Mouse (Mus musculus): ENCODE data around the gene Gm7347. TPM values are rescaled to one million over a fixed set of nuclear protein-coding genes. Genes with fewer than 3 reads are reported as not detected.
"Not testable (repeated sequence)": the region's sequence is repeated elsewhere in the genome, so short reads cannot be mapped to it uniquely, and the experiment has no call there.

Gm7347 gene
- 0.08 and 0.09 TPM in 2 replicates for polyA plus RNA-seq (2015; fragmentation: Nextera tagmentation; extraction: Ambion mirVana)

DNA sequence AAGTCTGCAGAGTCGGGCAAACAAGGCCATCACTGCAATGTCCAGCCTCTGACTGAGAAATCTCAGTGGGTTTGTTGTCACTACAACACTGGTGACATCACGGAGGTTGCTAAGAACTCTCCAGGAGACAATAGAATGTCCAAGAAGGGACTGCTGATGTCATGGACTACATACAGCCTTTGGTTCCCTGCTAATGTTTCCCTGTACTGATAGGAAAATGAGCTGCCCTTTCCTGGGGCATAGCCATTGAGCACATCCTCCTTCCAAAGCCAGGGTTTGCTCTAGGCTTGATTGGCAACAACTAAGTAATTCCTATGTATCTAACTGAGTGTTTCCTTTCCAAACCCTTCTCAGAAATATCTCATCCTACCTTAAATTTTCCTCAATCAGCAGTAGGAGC, at the start of gene Gm7347:
Gene Gm7347, minus strand, starts transcription at position 101 of the 400 bp plus-strand sequence.
- H3K27ac ChIP-seq (replicated peaks); ATAC-seq (ENCODE audit: insufficient number of reproducible peaks, low FRiP score, low TSS enrichment, low read depth); H3K4me1 ChIP-seq: not testable (repeated sequence)

DNA sequence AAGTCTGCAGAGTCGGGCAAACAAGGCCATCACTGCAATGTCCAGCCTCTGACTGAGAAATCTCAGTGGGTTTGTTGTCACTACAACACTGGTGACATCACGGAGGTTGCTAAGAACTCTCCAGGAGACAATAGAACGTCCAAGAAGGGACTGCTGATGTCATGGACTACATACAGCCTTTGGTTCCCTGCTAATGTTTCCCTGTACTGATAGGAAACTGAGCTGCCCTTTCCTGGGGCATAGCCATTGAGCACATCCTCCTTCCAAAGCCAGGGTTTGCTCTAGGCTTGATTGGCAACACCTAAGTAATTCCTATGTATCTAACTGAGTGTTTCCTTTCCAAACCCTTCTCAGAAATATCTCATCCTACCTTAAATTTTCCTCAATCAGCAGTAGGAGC, 46.9 kb upstream of the Gm7347 start, which contains the start of gene 5031410I06Rik:
Gene 5031410I06Rik, minus strand, starts transcription at position 101 of the 400 bp plus-strand sequence.
- not testable (repeated sequence) for H3K27ac ChIP-seq (replicated peaks); H3K4me3 ChIP-seq (replicated peaks); H3K36me3 ChIP-seq; H3K9ac ChIP-seq; H3K4me2 ChIP-seq (replicated peaks); H3K9me3 ChIP-seq (replicated peaks); ATAC-seq (ENCODE audit: insufficient number of reproducible peaks, low FRiP score, low TSS enrichment, low read depth); H3K4me1 ChIP-seq; H3K27me3 ChIP-seq
- WGBS: no CpG with 5 or more reads among the region's 3 CpGs

More for the DNA sequence above, at the start of gene Gm7347:
- not testable (repeated sequence) for H3K4me3 ChIP-seq (replicated peaks); H3K36me3 ChIP-seq; H3K4me2 ChIP-seq (replicated peaks); H3K27me3 ChIP-seq; H3K9ac ChIP-seq; H3K9me3 ChIP-seq (replicated peaks)
- no CpG with 5 or more reads among the region's 2 CpGs for WGBS

DNA sequence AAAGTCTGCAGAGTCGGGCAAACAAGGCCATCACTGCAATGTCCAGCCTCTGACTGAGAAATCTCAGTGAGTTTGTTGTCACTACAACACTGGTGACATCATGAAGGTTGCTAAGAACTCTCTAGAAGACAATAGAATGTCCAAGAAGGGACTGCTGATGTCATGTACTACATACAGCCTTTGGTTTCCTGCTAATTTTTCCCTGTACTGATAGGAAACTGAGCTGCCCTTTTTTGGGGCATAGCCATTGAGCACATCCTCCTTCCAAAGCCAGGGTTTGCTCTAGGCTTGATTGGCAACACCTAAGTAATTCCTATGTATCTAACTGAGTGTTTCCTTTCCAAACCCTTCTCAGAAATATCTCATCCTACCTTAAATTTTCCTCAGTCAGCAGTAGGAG, 30.8 kb upstream of the Gm7347 start, which contains the start of gene Gm10471:
Gene Gm10471, minus strand, starts transcription at position 101 of the 400 bp plus-strand sequence.
- not testable (repeated sequence) for H3K4me1 ChIP-seq; H3K4me3 ChIP-seq (replicated peaks); H3K4me2 ChIP-seq (replicated peaks); H3K27me3 ChIP-seq; ATAC-seq (ENCODE audit: insufficient number of reproducible peaks, low FRiP score, low TSS enrichment, low read depth); H3K9ac ChIP-seq; H3K36me3 ChIP-seq; H3K9me3 ChIP-seq (replicated peaks); H3K27ac ChIP-seq (replicated peaks)
- WGBS: 50% methylated on average over 1 of the region's 1 CpGs

DNA sequence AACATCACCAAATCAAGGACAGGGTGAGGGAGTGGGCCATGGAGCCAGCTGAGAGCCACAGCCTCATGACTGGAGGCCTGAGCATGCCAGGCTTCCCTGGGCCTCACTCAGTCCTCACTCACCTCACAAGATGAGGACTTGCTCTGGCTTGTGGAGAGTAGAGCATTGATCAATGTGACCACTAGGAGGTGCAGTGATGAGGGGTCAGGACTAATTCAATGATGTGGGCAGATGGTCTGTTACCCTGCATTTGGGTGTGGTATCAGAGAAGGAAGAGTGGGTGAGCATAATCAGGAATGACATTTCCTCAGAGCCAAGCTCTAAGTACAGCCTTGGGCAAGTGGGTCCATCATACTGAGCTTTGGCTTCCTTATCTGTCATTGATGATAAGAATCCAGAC, 20.6 kb upstream of the Gm7347 start:
- H3K4me3 ChIP-seq (replicated peaks): not testable (repeated sequence)

DNA sequence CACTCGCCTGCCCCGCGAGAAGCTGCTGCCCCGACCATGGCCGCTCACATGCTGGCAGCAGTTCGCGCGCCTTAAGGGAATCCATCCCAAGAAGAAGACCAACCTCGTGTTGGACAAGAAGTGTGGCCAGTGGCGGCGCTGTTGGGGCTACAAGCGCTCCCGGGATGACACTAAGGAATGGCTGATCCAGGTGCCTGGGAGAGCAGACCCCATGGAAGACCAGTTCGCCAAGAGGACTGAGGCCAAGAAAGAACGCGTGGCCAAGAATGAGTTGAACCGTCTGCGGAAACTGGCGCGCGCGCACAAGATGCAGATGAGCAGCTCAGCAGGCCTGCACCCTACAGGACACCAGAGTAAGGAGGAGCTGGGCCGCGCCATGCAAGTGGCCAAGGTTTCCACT, 12.3 kb upstream of the Gm7347 start:
- no peak overlapping the region for H3K9ac ChIP-seq
- no peaks in the 10 kb centered on the region for H3K4me1 ChIP-seq
- no peaks in the 10 kb centered on the region for H3K9me3 ChIP-seq (replicated peaks)
- H3K36me3 ChIP-seq: no peaks in the 10 kb centered on the region
- 88% methylated on average over 24 of the region's 24 CpGs for WGBS
- no peak overlapping the region for H3K4me2 ChIP-seq (replicated peaks)
- no peaks in the 10 kb centered on the region for H3K27me3 ChIP-seq
- peak; percentile 29; the same call in 1 of the 2 replicates for ATAC-seq (ENCODE audit: insufficient number of reproducible peaks, low FRiP score, low TSS enrichment, low read depth)
- H3K27ac ChIP-seq (replicated peaks): no peak overlapping the region
- no peak overlapping the region for H3K4me3 ChIP-seq (replicated peaks)

More for the DNA sequence above, 20.6 kb upstream of the Gm7347 start:
- not testable (repeated sequence) for H3K27ac ChIP-seq (replicated peaks); ATAC-seq (ENCODE audit: insufficient number of reproducible peaks, low FRiP score, low TSS enrichment, low read depth); H3K9me3 ChIP-seq (replicated peaks); H3K27me3 ChIP-seq; H3K4me2 ChIP-seq (replicated peaks); H3K36me3 ChIP-seq; H3K4me1 ChIP-seq; H3K9ac ChIP-seq

DNA sequence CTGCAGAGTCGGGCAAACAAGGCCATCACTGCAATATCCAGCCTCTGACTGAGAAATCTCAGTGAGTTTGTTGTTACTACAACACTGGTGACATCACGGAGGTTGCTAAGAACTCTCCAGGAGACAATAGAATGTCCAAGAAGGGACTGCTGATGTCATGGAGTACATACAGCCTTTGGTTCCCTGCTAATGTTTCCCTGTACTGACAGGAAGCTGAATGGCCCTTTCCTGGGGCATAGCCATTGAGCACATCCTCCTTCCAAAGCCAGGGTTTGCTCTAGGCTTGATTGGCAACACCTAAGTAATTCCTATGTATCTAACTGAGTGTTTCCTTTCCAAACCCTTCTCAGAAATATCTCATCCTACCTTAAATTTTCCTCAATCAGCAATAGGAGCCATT, 18.9 kb downstream of the Gm7347 start, which contains the start of gene Speer4a:
Gene Speer4a, minus strand, starts transcription at position 101 of the 400 bp plus-strand sequence.
- not testable (repeated sequence) for H3K4me1 ChIP-seq; H3K4me2 ChIP-seq (replicated peaks); H3K36me3 ChIP-seq; H3K4me3 ChIP-seq (replicated peaks); H3K27ac ChIP-seq (replicated peaks); ATAC-seq (ENCODE audit: insufficient number of reproducible peaks, low FRiP score, low TSS enrichment, low read depth); H3K9ac ChIP-seq; H3K27me3 ChIP-seq; H3K9me3 ChIP-seq (replicated peaks)
- WGBS: 67% methylated on average over 2 of the region's 2 CpGs

DNA sequence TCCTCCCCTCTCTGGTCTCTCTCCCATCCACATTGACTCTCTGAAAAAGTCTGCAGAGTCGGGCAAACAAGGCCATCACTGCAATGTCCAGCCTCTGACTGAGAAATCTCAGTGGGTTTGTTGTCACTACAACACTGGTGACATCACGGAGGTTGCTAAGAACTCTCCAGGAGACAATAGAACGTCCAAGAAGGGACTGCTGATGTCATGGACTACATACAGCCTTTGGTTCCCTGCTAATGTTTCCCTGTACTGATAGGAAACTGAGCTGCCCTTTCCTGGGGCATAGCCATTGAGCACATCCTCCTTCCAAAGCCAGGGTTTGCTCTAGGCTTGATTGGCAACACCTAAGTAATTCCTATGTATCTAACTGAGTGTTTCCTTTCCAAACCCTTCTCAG, 35.6 kb downstream of the Gm7347 start, which contains the start of gene Gm5862:
Gene Gm5862, minus strand, starts transcription at position 101 of the 400 bp plus-strand sequence.
- not testable (repeated sequence) for H3K9ac ChIP-seq; H3K4me2 ChIP-seq (replicated peaks); H3K27ac ChIP-seq (replicated peaks); ATAC-seq (ENCODE audit: insufficient number of reproducible peaks, low FRiP score, low TSS enrichment, low read depth); H3K4me1 ChIP-seq; H3K36me3 ChIP-seq; H3K9me3 ChIP-seq (replicated peaks); H3K4me3 ChIP-seq (replicated peaks); H3K27me3 ChIP-seq
- no CpG with 5 or more reads among the region's 3 CpGs for WGBS

DNA sequence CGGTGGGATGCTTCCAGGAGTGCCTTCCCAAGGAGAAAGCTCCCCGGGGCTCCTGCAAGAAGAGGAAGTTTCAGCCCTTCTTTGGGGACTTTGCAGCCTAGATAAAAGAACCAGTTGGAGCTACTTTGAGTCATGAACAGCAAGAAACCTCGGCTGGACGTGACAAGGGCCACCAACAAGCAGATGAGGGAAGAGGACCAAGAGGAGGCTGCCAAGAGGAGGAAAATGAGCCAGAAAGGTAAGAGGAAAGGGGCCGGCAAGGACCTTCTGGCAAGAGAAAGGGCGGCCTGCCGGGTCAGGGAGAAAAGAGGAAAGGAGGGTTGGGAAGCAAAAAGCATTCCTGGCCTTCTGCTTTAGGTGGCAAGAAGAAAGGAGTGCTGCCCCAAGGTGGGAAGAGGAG, 50.7 kb downstream of the Gm7347 start:
- H3K36me3 ChIP-seq, H3K4me1 ChIP-seq: not testable (repeated sequence)
- 64% methylated on average over 7 of the region's 7 CpGs for WGBS

DNA sequence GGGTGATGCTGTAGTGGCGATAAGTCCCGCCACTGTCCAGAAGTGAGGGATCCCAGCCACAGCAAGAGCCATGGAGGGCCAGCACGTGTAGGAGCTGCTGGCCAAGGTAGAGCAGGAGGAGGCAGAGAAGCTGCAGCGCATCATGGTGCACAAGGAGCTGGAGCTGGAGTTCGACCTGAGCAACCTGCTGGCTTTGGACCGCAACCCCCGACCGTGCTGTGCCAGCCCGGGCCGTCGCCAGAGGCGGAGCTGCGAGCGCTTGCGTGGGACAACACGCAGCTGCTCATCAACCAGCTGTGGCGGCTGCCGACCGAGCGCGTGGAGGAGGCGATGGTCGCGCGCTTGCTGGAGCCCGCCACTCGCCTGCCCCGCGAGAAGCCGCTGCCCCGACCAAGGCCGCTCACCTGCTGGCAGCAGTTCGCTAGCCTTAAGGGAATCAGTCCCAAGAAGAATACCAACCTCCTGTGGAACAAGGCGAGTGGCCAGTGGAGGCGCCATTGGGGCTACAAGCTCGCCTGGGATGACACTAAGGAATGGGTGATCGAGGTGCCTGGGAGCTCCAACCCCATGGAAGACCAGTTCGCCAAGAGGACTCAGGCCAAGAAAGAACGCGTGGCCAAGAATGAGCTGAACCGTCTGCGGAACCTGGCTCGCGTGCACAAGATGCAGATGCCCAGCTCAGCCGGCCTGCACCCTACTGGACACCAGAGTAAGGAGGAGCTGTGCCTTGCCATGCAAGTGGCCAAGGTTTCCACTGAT, 51.3 kb downstream of the Gm7347 start:
- H3K4me1 ChIP-seq; H3K9ac ChIP-seq; H3K27me3 ChIP-seq; H3K9me3 ChIP-seq (replicated peaks); H3K36me3 ChIP-seq; H3K27ac ChIP-seq (replicated peaks): not testable (repeated sequence)
- WGBS: 16% methylated on average over 45 of the region's 45 CpGs
- Histone ChIP-seq H3K4me2 (replicated peaks) (peak overlapping the region; percentile 33), H3K4me3 (replicated peaks) (peak overlapping the region; percentile 9)
- ATAC-seq (ENCODE audit: insufficient number of reproducible peaks, low FRiP score, low TSS enrichment, low read depth): peak; percentile 84

More for the DNA sequence above, 50.7 kb downstream of the Gm7347 start:
- H3K4me3 ChIP-seq (replicated peaks); H3K9ac ChIP-seq; H3K4me2 ChIP-seq (replicated peaks); H3K9me3 ChIP-seq (replicated peaks); H3K27me3 ChIP-seq; ATAC-seq (ENCODE audit: insufficient number of reproducible peaks, low FRiP score, low TSS enrichment, low read depth); H3K27ac ChIP-seq (replicated peaks): not testable (repeated sequence)

DNA sequence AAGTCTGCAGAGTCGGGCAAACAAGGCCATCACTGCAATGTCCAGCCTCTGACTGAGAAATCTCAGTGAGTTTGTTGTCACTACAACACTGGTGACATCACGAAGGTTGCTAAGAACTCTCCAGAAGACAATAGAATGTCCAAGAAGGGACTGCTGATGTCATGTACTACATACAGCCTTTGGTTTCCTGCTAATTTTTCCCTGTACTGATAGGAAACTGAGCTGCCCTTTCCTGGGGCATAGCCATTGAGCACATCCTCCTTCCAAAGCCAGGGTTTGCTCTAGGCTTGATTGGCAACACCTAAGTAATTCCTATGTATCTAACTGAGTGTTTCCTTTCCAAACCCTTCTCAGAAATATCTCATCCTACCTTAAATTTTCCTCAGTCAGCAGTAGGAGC, 53.7 kb downstream of the Gm7347 start, which contains the start of gene Gm1979:
Gene Gm1979, minus strand, starts transcription at position 101 of the 400 bp plus-strand sequence.
- H3K4me3 ChIP-seq (replicated peaks); H3K4me1 ChIP-seq; H3K9ac ChIP-seq; H3K27me3 ChIP-seq; H3K36me3 ChIP-seq; H3K9me3 ChIP-seq (replicated peaks); H3K27ac ChIP-seq (replicated peaks); ATAC-seq (ENCODE audit: insufficient number of reproducible peaks, low FRiP score, low TSS enrichment, low read depth); H3K4me2 ChIP-seq (replicated peaks): not testable (repeated sequence)
- WGBS: 79% methylated on average over 1 of the region's 2 CpGs
